ENCODE assay signal across 11 mouse cellular contexts in genomic region chr11:77836751-77837150, GRCm38 (mm10). TPM values are rescaled to one million over a fixed set of nuclear protein-coding genes. Genes with fewer than 3 reads are reported as not detected.
DNase-seq lines count a peak whose midpoint lies in the region; ATAC-seq and TF ChIP-seq lines count a peak whose summit lies in the region.
"Had no signal": no experiment of that assay in that cellular context is flagged by ENCODE, and none has a peak within 500 bp of the region (broad histone marks: within the 10 kb centered on the region; RNA-seq: fewer than 3 reads in every experiment).

No protein-coding gene starts in this region.

- no peak for TF ChIP-seq POLR2A in embryonic fibroblast, embryonic 13.5 days (IDR thresholded peaks at IDR 0.05; ENCODE audit: low read depth, low read length)

- H3K4me2 ChIP-seq in heart, embryonic 12.5 days = no peak overlapping the region
- no peak overlapping the region for H3K4me2 ChIP-seq in kidney, postnatal 0 days (ENCODE audit: low read length)

- TF ChIP-seq CTCF in embryonic fibroblast, embryonic 13.5 days (IDR thresholded peaks at IDR 0.05; ENCODE audit: borderline replicate concordance, insufficient read depth, low read length) = no peak
- TF ChIP-seq CTCF in kidney, postnatal 0 days (IDR thresholded peaks at IDR 0.05; ENCODE audit: low read depth) = no peak

- H3K27ac ChIP-seq in heart, embryonic 12.5 days (ENCODE audit: poor library complexity, severe bottlenecking) = peak overlapping the region; percentile 82
- H3K27ac ChIP-seq in embryonic fibroblast, embryonic 13.5 days (ENCODE audit: insufficient read depth, low read length) = 0 out of 2 replicates have a peak overlapping the region, but pooled peaks have one; percentile 22
- peak overlapping the region; percentile 67 for H3K27ac ChIP-seq in kidney, postnatal 0 days

- H3K4me1 ChIP-seq in heart, embryonic 12.5 days (replicated peaks) = peaks cover 18% of the 10 kb centered on the region
- peaks cover 9% of the 10 kb centered on the region; the same call in 1 of the 2 replicates for H3K4me1 ChIP-seq in embryonic fibroblast, embryonic 13.5 days (ENCODE audit: control insufficient read depth, insufficient read depth, low read length)
- no peaks in the 10 kb centered on the region for H3K4me1 ChIP-seq in kidney, postnatal 0 days (replicated peaks; ENCODE audit: insufficient read depth, low read length)

- peak overlapping the region; percentile 24; the same call in 1 of the 2 replicates for H3K9ac ChIP-seq in heart, embryonic 12.5 days
- H3K9ac ChIP-seq in kidney, postnatal 0 days (ENCODE audit: low read depth, low read length) = 0 out of 2 replicates have a peak overlapping the region, but pooled peaks have one; percentile 18

- H3K36me3 ChIP-seq in heart, embryonic 12.5 days = peaks cover 98% of the 10 kb centered on the region
- H3K36me3 ChIP-seq in kidney, postnatal 0 days (ENCODE audit: insufficient read depth, low read length) = peaks cover 52% of the 10 kb centered on the region; the same call in 1 of the 2 replicates

- 39% methylated on average over 4 of the region's 4 CpGs for WGBS in heart, embryonic 12.5 days
- WGBS in kidney, postnatal 0 days = 58% methylated on average over 4 of the region's 4 CpGs

- DNase-seq in heart, adult 9 months (ENCODE audit: low spot score in 2 of 2) = no peak
- DNase-seq in 3T3-L1 (ENCODE audit: low read depth, low spot score) = peak; percentile 62
- no peak for DNase-seq in kidney, postnatal 0 days (ENCODE audit: low spot score)
- no peak for DNase-seq in gastrocnemius, postnatal 25 days
- no peak for DNase-seq in gastrocnemius, postnatal 10 days
- DNase-seq: lung, postnatal 14 days had no signal

- no peaks in the 10 kb centered on the region for H3K27me3 ChIP-seq in heart, embryonic 12.5 days (replicated peaks)
- no peaks in the 10 kb centered on the region for H3K27me3 ChIP-seq in kidney, postnatal 0 days (ENCODE audit: insufficient read depth, low read length)

- ATAC-seq in heart, embryonic 12.5 days (ENCODE audit: insufficient number of reproducible peaks, low FRiP score) = no peak
- ATAC-seq in kidney, postnatal 0 days (replicated peaks; ENCODE audit: low FRiP score, low read depth) = 0 out of 2 replicates have a peak, but pooled peaks have one; percentile 17
- no peak for ATAC-seq in megakaryocyte, adult 5-6 weeks (ENCODE audit: poor library complexity, severe bottlenecking)

- H3K9me3 ChIP-seq in heart, embryonic 12.5 days (replicated peaks) = no peaks in the 10 kb centered on the region
- no peaks in the 10 kb centered on the region for H3K9me3 ChIP-seq in kidney, postnatal 0 days (replicated peaks; ENCODE audit: low read length)

- no peak overlapping the region for H3K4me3 ChIP-seq in heart, embryonic 12.5 days
- H3K4me3 ChIP-seq in embryonic fibroblast, embryonic 13.5 days (ENCODE audit: insufficient read depth, low read length) = no peak overlapping the region
- no peak overlapping the region for H3K4me3 ChIP-seq in kidney, postnatal 0 days (replicated peaks; ENCODE audit: low read depth, low read length)

RNA-seq across cellular contexts. Expression of gene Gm10277, which starts 49.2 kb away (rescaled TPM):
- polyA plus RNA-seq in heart, embryonic 12.5 days (2016; fragmentation: Nextera tagmentation; extraction: Ambion mirVana) = 1.2 and 1.5 TPM in 2 replicates
- not detected in 2 replicates for polyA plus RNA-seq in embryonic fibroblast, embryonic 13.5 days (2011; ENCODE audit: insufficient read length, low read depth, missing spikeins)
- polyA plus RNA-seq in kidney, postnatal 0 days (2015; fragmentation: Nextera tagmentation; extraction: Ambion mirVana) = 0.34 and 0.40 TPM in 2 replicates
- not detected for total RNA-seq in gastrocnemius, postnatal 25 days (2021)
- total RNA-seq in gastrocnemius, postnatal 10 days (2021) = not detected
- total RNA-seq in megakaryocyte, adult 5-6 weeks (2015) = not detected in 2 replicates
- total RNA-seq in megakaryocyte, adult 5-6 weeks (2017) = 0.40 TPM in 1 of 2 replicates, not detected in the other
- total RNA-seq: gastrocnemius, postnatal 4 days; layer of hippocampus, postnatal 14 days had no signal

RNA-seq across cellular contexts. Expression of gene Pipox, which starts 57.1 kb away (rescaled TPM):
- 2.3 and 3.1 TPM in 2 replicates for polyA plus RNA-seq in heart, embryonic 12.5 days (2016; fragmentation: Nextera tagmentation; extraction: Ambion mirVana)
- not detected in 2 replicates for polyA plus RNA-seq in embryonic fibroblast, embryonic 13.5 days (2011; ENCODE audit: insufficient read length, low read depth, missing spikeins)
- polyA plus RNA-seq in kidney, postnatal 0 days (2015; fragmentation: Nextera tagmentation; extraction: Ambion mirVana) = 20.9 and 24.3 TPM in 2 replicates
- under 1 TPM in 1 of 2 experiments, not detected in 1; 0.16 TPM for total RNA-seq in gastrocnemius, postnatal 25 days (2021)
- 1 to 10 TPM in 1 of 2 experiments, under 1 TPM in 1; 0.52 to 1.1 TPM for total RNA-seq in gastrocnemius, postnatal 10 days (2021)
- not detected in 2 replicates for total RNA-seq in megakaryocyte, adult 5-6 weeks (2015)
- not detected in 2 replicates for total RNA-seq in megakaryocyte, adult 5-6 weeks (2017)

Comparison
In these comparisons a context has a peak if more than half of its experiments do, and no peak if none do; other contexts are left out.
1. H3K27ac ChIP-seq: peak in every context shown above with its lines; median percentile 82 in heart, embryonic 12.5 days; 67 in kidney, postnatal 0 days; 22 in embryonic fibroblast, embryonic 13.5 days.